Mouse (Mus musculus): Measurements from ENCODE around the gene Rsad2.

Gene Rsad2

DNA sequence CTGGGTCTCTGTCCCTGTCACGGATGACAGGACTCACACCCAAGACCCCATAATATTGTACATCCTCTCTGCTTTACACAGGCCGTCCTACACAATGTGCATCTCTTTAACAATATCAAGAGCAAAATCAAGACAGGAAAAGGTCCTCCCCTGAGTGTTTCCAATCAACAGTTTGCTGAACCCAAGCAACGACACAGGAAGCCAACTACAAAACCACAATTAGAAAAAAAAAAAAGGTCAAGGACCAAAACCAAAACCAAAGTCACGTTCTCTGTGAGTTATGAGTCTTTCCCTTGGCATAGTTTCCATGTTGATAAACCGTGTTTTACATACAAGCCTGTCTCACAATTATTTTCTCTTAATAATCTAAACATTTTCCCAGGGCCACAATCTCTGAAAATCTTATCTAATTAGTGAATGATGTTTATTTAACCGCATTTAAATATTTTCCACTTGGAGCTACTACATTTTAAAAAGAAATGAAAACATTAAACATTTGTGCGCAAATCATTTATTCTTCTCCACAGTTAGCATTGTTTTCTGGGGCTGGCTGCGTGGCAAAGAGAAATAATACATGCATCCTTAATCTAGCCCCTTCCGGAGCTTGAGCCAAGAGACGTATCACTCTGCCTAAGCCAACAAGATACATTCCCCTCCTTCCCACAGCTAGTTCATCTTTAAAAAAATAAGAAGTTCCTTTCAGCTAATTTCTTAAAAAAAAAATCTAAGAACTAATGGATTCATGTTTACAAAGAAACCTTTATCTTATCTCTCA, 54.4 kb downstream of the Rsad2 start:
- in situ Hi-C loops (cut with MboI, MseI), result no loop called here

DNA sequence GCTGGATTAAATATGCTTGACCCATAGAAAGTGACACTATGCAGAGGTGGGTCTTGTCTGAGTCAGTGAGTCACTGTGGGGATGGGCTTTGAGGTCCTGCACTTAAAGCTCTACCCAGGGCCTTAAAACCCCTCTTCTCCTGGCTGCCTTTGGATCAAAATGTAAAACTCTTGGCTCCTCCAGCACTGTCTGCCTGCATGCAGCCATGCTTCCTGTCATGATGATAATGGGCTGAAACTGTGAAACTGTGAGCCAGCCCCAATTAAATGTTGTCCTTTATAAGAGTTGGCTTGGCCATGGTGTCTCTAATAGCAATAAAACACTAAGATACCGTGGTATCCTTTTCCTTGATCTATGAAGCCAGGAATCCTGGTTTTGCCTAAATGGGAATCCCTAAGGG, 55.0 kb downstream of the Rsad2 start:
- in situ Hi-C loops (cut with MboI, MseI), result no loop called here

DNA sequence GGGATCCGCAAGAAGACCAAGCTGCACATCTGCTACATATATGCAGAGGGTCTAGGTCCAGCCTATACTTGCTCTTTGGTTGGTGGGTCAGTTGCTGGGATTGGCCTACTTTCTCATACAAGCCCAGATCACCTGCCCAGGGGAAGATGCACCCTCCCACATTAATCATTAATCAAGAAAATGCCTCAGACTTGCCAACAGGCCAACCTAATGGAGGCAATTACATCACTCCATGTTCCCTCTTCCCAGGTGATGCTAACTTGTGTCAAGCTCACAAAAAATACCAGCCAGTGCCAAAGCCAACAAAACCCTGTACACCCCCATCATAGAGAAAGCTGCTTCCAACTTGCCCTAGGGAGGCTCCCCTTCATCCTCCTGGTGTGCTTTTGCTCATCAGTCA, 55.5 kb downstream of the Rsad2 start:
- in situ Hi-C loops (cut with MboI, MseI), result no loop called here

DNA sequence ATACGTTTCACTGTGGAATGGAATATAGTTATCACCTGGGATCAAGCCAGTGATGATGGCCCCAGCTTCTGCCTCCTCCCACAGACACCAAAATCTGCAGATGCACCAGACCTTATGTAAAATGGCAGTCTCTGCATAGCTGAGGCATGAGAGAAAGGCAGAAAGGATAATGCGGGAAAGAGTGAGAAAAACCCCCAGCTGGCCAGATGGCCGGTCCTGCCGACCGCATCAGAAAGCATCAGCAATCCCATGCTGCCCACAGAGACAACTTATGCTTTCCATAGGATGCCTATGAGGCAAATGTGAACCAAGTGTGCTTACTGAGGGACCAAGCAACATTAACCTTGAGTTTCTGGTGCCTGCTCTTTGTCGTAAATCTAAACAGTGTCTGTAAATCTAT, 56.9 kb downstream of the Rsad2 start:
- in situ Hi-C loops (cut with MboI, MseI), result no loop called here

DNA sequence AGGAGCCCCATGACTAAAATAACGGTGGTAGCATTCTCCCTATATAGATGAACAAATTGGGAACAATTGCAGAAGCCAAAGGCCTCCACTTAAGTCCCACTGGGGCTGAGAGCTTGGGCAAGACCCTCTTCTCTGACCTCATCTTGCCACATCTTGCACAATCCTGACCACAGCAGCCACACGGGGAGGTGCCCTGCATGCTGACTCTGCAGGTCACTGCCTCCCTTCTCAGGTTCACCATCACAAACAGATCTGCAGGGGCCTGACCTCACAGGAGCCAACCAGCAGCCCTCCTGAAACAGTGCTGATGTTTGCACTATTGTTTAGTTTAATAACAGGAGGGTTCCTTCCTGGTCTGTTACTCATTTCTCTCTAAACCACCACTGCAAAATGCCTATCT, 57.7 kb downstream of the Rsad2 start:
- in situ Hi-C loops (cut with MboI, MseI), result no loop called here

DNA sequence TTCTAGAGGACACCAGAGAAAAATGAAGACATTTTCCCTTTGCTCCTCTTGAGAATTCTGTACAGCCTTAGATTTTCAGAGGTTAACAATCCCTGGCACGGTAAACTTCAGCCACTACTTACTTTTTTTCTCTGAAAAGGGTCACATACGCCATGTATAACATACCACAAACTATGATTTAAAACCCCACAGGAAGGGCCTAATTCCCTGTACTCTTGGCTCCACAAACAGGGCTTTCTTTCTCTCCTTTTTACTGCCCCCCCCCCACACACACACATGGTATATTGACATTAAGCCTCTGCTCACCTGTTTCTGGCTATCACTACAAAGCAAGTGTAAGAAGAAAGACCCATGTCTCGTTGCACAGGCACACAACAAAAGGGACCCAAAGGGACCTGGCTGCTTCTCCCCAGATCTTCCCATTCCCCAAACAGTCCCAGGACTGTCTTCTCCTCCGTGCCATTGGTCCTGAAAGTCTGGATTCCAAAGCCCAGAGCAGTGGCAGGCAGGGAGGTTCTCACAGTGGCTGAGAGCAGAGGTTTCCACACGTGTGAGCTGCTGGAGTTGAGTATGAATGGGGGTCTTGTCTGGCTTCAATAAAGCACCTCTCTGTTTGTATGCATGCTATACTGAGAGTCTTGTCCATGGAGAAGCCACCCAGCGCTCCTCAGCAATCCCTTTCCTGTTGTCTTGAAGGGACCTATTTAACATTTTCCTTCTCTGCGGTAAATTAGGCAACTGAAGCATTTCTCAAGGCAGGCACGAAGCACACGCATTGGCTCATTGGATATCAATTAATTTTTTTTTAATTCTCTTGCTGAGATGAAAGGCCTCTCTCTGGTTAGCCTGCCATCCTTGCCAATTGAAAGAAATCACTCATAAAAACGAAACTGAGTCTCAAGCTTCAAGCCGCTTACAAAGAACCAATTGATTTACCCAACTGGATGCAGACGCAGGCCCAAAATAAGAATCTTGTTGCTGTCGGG, 61.5 kb downstream of the Rsad2 start:
- in situ Hi-C loops (cut with MboI, MseI), result no loop called here

DNA sequence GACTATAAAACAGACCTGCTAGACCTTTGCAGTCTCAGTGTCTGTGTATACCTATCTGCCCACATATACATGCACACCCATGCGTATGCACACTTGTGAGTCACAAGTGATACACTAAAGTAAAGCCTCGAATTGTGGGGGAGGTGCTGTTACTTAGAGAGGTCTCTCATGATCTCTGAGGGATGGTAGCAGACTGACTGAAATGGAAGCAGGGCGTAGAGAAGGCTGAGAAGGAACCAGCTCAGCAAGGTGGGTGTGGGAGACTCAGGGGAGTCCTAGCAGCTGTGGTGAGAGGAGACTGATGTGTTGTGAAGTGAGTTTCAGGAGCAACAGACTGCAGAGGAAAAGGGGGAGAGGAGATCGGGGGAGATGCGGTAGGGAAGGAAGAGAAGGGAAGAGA, 63.0 kb downstream of the Rsad2 start:
- in situ Hi-C loops (cut with MboI, MseI), result no loop called here

Data from T-helper 2 cell (primary cell).